Mouse (Mus musculus) midbrain, embryonic 11.5 days (tissue): ENCODE results near the gene Sostdc1. TPM values are rescaled to one million over a fixed set of nuclear protein-coding genes. Genes with fewer than 3 reads are reported as not detected.
A peak's percentile ranks its signal among the peaks of the same experiment; 100 is the strongest.

Experiments used
- ATAC-seq: fragments of 200-750 bp; cut with Nextera tagmentation; 2 replicates; pipeline ENCODE4 v1.8.0; 2017; ENCODE audit warnings: moderate TSS enrichment, moderate library complexity; ENCODE audit not compliant: low FRiP score
- DNase-seq: peaks from one replicate; pipeline ENCODE4 v3.0.0; 2015; ENCODE audit warnings: low spot score; ENCODE audit errors: missing footprints
- H3K27ac ChIP-seq: fragments of 300-500 bp; sonication (generic); 2 replicates; pipeline ENCODE4 v1.5.1; 2014; ENCODE audit warnings: low read depth, low read length
- H3K27me3 ChIP-seq: fragments of 300-500 bp; sonication (generic); 2 replicates; pipeline ENCODE4 v1.6.1; 2014; ENCODE audit warnings: mild to moderate bottlenecking, low read length, moderate library complexity, mixed read lengths; ENCODE audit not compliant: control insufficient read depth, insufficient read depth
- H3K36me3 ChIP-seq: fragments of 300-500 bp; sonication (generic); 2 replicates; pipeline ENCODE4 v1.6.1; 2014; ENCODE audit warnings: mild to moderate bottlenecking, low read length, moderate library complexity, mixed read lengths; ENCODE audit not compliant: control insufficient read depth, insufficient read depth
- H3K4me1 ChIP-seq: fragments of 300-500 bp; sonication (generic); 2 replicates; pipeline ENCODE4 v1.6.1; 2014; ENCODE audit warnings: low read length; ENCODE audit not compliant: control insufficient read depth, insufficient read depth
- H3K4me2 ChIP-seq: fragments of 300-500 bp; sonication (generic); 2 replicates; pipeline ENCODE4 v1.6.1; 2014; ENCODE audit warnings: mild to moderate bottlenecking, moderate library complexity
- H3K4me3 ChIP-seq: fragments of 300-500 bp; sonication (generic); 2 replicates; pipeline ENCODE4 v1.5.1; 2014; ENCODE audit warnings: low read depth, low read length
- H3K9ac ChIP-seq: fragments of 300-500 bp; sonication (generic); 2 replicates; pipeline ENCODE4 v1.6.1; 2014; ENCODE audit warnings: low read length
- H3K9me3 ChIP-seq: fragments of 300-500 bp; sonication (generic); 2 replicates; pipeline ENCODE4 v1.6.1; 2016; ENCODE audit warnings: low read length; ENCODE audit not compliant: control insufficient read depth
- WGBS: fragments of 180-500 bp; shearing (Covaris S2); extraction: QIAGEN DNeasy Blood & Tissue Kit; methylation state at CpG from one replicate; pipeline ENCODE4 v1.1.7; 2014; 5-methylcytosine and 5-hydroxymethylcytosine counted together
- polyA plus RNA-seq: library from polyadenylated mRNA; unstranded; fragments of >200 nt; fragmentation: Nextera tagmentation; extraction: Ambion mirVana; gene quantifications from 2 replicates; pipeline ENCODE4 v1.2.1, GENCODE M21; 2014

Gene Sostdc1
- polyA plus RNA-seq, 1 experiment from 2014 or later = 6.4 TPM

DNA sequence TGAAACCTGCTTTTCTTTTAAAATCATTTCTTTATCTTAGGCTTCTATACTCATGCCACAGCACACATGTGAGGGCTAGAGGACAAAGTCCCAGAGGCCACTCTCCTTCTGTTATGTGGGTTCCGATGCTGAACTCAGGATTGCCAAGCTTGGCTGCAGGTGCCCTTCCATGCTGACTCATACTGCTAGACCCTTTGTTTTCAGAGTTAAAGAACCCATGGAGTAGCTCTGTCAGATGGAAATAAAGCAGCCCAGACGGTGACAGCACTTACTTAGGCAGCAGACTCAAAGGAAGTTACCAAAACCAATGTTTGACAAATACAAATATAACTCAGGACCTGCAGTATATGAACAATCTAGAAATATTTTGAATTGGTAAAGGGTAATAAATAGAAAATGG is 924 bp upstream of the Sostdc1 start:
- H3K4me2 ChIP-seq = no peak overlapping the region
- 33% methylated on average over 2 of the region's 2 CpGs for WGBS
- no peaks in the 10 kb centered on the region for H3K27me3 ChIP-seq
- H3K4me1 ChIP-seq = no peaks in the 10 kb centered on the region
- no peak overlapping the region for H3K27ac ChIP-seq
- no peaks in the 10 kb centered on the region for H3K9me3 ChIP-seq
- DNase-seq = no peak
- no peaks in the 10 kb centered on the region for H3K36me3 ChIP-seq
- H3K9ac ChIP-seq = no peak overlapping the region
- ATAC-seq = no peak
- no peak overlapping the region for H3K4me3 ChIP-seq

- peak overlapping the region; percentile 24; the same call in 1 of the 2 replicates for H3K4me2 ChIP-seq
- WGBS = 71% methylated on average over 7 of the region's 7 CpGs
- DNase-seq = peak; percentile 88
- no peaks in the 10 kb centered on the region for H3K36me3 ChIP-seq
- no peak overlapping the region for H3K9ac ChIP-seq
- H3K27me3 ChIP-seq = no peaks in the 10 kb centered on the region
- ATAC-seq = no peak
- no peaks in the 10 kb centered on the region for H3K9me3 ChIP-seq
- H3K4me3 ChIP-seq = no peak overlapping the region
- no peaks in the 10 kb centered on the region for H3K4me1 ChIP-seq
- H3K27ac ChIP-seq = no peak overlapping the region
Observed at GRCm38 (mm10) chr12:36314446-36314845, 507 bp downstream of the Sostdc1 start.

DNA sequence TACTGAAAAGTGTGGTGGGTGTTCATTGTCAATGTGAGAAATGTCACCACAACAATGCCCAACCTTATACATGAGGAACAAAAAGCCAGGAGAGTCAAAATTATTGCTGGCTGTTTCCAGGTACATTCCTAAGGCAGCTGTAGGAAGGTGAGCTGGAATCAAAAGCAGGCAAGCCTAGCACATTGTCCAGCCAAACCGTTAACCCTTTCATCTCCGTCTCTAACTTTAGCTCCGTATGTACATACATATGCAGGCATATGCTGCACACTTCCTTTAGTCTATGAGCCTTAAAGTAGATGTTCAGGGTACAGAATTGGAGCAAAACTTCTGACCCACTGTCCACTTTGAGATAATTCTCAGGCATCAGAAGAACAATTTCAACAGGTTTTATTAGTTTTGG is 1.6 kb downstream of the Sostdc1 start:
- Histone ChIP-seq H3K36me3 (no peaks in the 10 kb centered on the region), H3K4me1 (no peaks in the 10 kb centered on the region), H3K27ac (no peak overlapping the region), H3K4me2 (no peak overlapping the region), H3K27me3 (no peaks in the 10 kb centered on the region), H3K4me3 (no peak overlapping the region), H3K9ac (no peak overlapping the region), H3K9me3 (no peaks in the 10 kb centered on the region)
- ATAC-seq = no peak
- no peak for DNase-seq
- 78% methylated on average over 3 of the region's 3 CpGs for WGBS

DNA sequence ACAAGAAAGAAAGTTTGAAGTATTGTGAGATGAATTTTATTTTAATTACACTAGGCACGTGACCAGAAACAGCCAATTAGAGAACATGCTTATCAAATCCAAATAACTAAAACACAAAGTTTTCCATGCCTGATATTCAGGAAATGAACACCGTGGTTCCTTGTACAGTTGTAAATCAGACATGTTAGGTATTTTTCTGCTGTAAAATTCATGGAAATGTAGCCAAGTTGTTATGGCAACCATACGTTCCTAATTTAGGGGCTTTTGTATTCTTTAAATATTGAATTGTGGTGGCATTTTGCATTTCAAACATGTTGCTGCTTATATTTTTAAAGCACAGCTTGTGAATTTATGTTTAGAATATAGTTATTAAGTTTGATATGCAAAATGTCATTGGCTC is 2.1 kb downstream of the Sostdc1 start:
- Histone ChIP-seq H3K4me1 (no peaks in the 10 kb centered on the region), H3K27ac (no peak overlapping the region), H3K36me3 (no peaks in the 10 kb centered on the region), H3K4me2 (no peak overlapping the region), H3K27me3 (no peaks in the 10 kb centered on the region), H3K9ac (no peak overlapping the region), H3K4me3 (no peak overlapping the region), H3K9me3 (no peaks in the 10 kb centered on the region)
- WGBS = 80% methylated on average over 3 of the region's 3 CpGs
- ATAC-seq (no peak), DNase-seq (no peak)

- ATAC-seq = peak; percentile 90
- Histone ChIP-seq H3K27ac (no peak overlapping the region), H3K36me3 (no peaks in the 10 kb centered on the region), H3K4me1 (no peaks in the 10 kb centered on the region), H3K27me3 (no peaks in the 10 kb centered on the region), H3K9ac (peak overlapping the region; percentile 65), H3K4me3 (peak overlapping the region; percentile 41), H3K9me3 (no peaks in the 10 kb centered on the region), H3K4me2 (peak overlapping the region; percentile 76)
- peak; percentile 94 for DNase-seq
- WGBS = 2% methylated on average over 30 of the region's 30 CpGs
Observed at GRCm38 (mm10) chr12:36317036-36317819, 3.3 kb downstream of the Sostdc1 start.

DNA sequence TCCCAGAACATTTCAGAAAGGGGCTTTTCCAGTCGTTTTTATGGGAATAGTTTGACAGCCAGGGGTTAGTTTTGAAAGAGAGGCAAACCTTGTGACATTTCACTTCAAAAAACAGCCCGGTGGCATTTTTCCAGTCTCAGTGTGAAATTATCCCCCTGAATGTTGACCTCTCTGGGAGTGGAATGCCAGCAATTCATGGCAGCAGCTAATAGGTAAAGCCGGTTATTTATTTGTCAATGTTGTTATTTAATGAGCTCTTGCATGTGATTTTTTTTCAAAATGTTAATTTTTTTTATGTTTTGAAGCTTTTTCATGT is 3.8 kb downstream of the Sostdc1 start:
- no peak overlapping the region for H3K9ac ChIP-seq
- no peak for ATAC-seq
- H3K4me3 ChIP-seq = no peak overlapping the region
- no peaks in the 10 kb centered on the region for H3K36me3 ChIP-seq
- no peaks in the 10 kb centered on the region for H3K27me3 ChIP-seq
- H3K27ac ChIP-seq = no peak overlapping the region
- 31% methylated on average over 3 of the region's 3 CpGs for WGBS
- no peak for DNase-seq
- no peaks in the 10 kb centered on the region for H3K4me1 ChIP-seq
- peak overlapping the region; percentile 76; the same call in 1 of the 2 replicates for H3K4me2 ChIP-seq
- H3K9me3 ChIP-seq = no peaks in the 10 kb centered on the region

DNA sequence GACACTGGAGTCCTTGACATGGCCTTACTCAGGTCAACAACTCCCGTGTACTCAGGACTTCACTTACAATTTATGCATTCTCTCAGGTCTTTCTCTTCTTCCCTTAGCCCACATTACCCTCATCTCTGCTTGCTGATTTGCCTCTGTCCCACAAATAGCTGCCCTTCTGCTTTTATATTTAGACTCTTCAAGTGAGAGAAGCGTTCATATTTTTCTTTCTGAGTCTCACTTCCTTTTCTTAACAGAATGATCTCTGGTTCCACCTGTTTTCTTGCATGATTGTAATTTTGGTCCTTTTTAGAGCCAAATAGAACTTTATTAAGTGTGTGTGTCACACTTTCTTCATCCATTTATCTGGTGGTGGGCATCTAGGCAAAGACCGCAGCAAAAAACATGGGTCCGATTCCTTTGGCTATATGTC is 12.2 kb downstream of the Sostdc1 start:
- Histone ChIP-seq H3K9me3 (no peaks in the 10 kb centered on the region), H3K4me2 (no peak overlapping the region), H3K9ac (no peak overlapping the region), H3K27ac (no peak overlapping the region), H3K4me1 (no peaks in the 10 kb centered on the region), H3K4me3 (no peak overlapping the region), H3K36me3 (no peaks in the 10 kb centered on the region), H3K27me3 (no peaks in the 10 kb centered on the region)
- DNase-seq (no peak), ATAC-seq (no peak)
- 93% methylated on average over 4 of the region's 4 CpGs for WGBS

GRCm38 (mm10) chr12:36332676-36333075 is 18.7 kb downstream of the Sostdc1 start:
- WGBS = 92% methylated on average over 1 of the region's 1 CpGs
- no peaks in the 10 kb centered on the region for H3K27me3 ChIP-seq
- no peak overlapping the region for H3K4me2 ChIP-seq
- no peak overlapping the region for H3K27ac ChIP-seq
- DNase-seq (peak; percentile 57), ATAC-seq (no peak)
- H3K9ac ChIP-seq = no peak overlapping the region
- no peaks in the 10 kb centered on the region for H3K9me3 ChIP-seq
- no peaks in the 10 kb centered on the region for H3K36me3 ChIP-seq
- H3K4me1 ChIP-seq = no peaks in the 10 kb centered on the region
- no peak overlapping the region for H3K4me3 ChIP-seq

GRCm38 (mm10) chr12:36333837-36334281 is 19.9 kb downstream of the Sostdc1 start:
- H3K9ac ChIP-seq = no peak overlapping the region
- 90% methylated on average over 9 of the region's 9 CpGs for WGBS
- no peaks in the 10 kb centered on the region for H3K36me3 ChIP-seq
- H3K4me1 ChIP-seq = no peaks in the 10 kb centered on the region
- no peak overlapping the region for H3K4me3 ChIP-seq
- DNase-seq (peak; percentile 44), ATAC-seq (no peak)
- H3K9me3 ChIP-seq = no peaks in the 10 kb centered on the region
- no peaks in the 10 kb centered on the region for H3K27me3 ChIP-seq
- no peak overlapping the region for H3K27ac ChIP-seq
- H3K4me2 ChIP-seq = no peak overlapping the region
